ENCODE assay signal across 13 mouse cellular contexts in the genomic region with DNA sequence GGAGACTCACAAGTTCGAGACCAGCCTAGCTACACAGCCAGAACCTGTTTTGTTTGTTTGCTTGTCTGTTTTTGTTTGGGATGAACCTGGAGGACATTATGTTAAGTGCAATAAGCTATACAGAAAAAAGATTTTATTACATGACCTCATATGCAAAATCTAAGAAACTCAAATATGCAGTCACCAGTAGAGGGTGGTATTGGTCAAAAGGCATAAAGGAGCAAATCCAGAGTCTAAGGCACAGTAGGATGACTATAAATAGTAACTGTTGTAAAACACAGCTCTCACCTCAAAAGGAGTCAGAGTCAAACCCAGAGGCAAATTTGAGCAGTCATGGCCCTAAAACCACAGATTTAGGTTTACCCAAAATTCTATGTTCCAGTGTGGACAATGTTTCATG. TPM values are rescaled to one million over a fixed set of nuclear protein-coding genes. Genes with fewer than 3 reads are reported as not detected.
DNase-seq lines count a peak whose midpoint lies in the region; ATAC-seq and TF ChIP-seq lines count a peak whose summit lies in the region.
"Had no signal": no experiment of that assay in that cellular context is flagged by ENCODE, and none has a peak within 500 bp of the region (broad histone marks: within the 10 kb centered on the region; RNA-seq: fewer than 3 reads in every experiment).

No protein-coding gene starts in this region.

- peaks cover 13% of the 10 kb centered on the region; the same call in 1 of the 2 replicates for H3K4me1 ChIP-seq in heart, embryonic 10.5 days
- no peaks in the 10 kb centered on the region for H3K4me1 ChIP-seq in thymus, adult 2 months (replicated peaks; ENCODE audit: control insufficient read depth, insufficient read depth, low read length)
- peaks cover 7% of the 10 kb centered on the region; the same call in 1 of the 2 replicates for H3K4me1 ChIP-seq in hindbrain, embryonic 12.5 days

- peaks cover 6% of the 10 kb centered on the region; the same call in 1 of the 2 replicates for H3K27me3 ChIP-seq in heart, embryonic 10.5 days (ENCODE audit: insufficient read depth, poor library complexity, severe bottlenecking)
- no peaks in the 10 kb centered on the region for H3K27me3 ChIP-seq in thymus, adult 2 months (ENCODE audit: control insufficient read depth, insufficient read depth, low read length)
- no peaks in the 10 kb centered on the region for H3K27me3 ChIP-seq in hindbrain, embryonic 12.5 days
- H3K27me3 ChIP-seq: kidney, embryonic 15.5 days; limb, embryonic 12.5 days had no signal

- no peak overlapping the region for H3K9ac ChIP-seq in hindbrain, embryonic 12.5 days
- H3K9ac ChIP-seq: kidney, embryonic 15.5 days; limb, embryonic 12.5 days had no signal

- no peak overlapping the region for H3K4me3 ChIP-seq in heart, embryonic 10.5 days
- no peak overlapping the region for H3K4me3 ChIP-seq in thymus, adult 2 months (ENCODE audit: control insufficient read depth, insufficient read depth, low read length)
- no peak overlapping the region for H3K4me3 ChIP-seq in hindbrain, embryonic 12.5 days
- H3K4me3 ChIP-seq: kidney, embryonic 15.5 days; limb, embryonic 12.5 days; myocyte had no signal

- 87% methylated on average over 1 of the region's 1 CpGs for WGBS in heart, embryonic 10.5 days
- WGBS in thymus, adult 2 months = 94% methylated on average over 1 of the region's 1 CpGs
- 95% methylated on average over 1 of the region's 1 CpGs for WGBS in hindbrain, embryonic 12.5 days

- peak; percentile 19 for DNase-seq in heart, adult 11 months
- no peak for DNase-seq in heart, embryonic 10.5 days (ENCODE audit: low spot score)
- DNase-seq in thymus, adult 2 months = peak; percentile 3
- no peak for DNase-seq in thymus, postnatal 4 days
- DNase-seq in c-Kit-positive CD71-positive TER-119-negative erythroid progenitor cells, embryonic 14.5 days (ENCODE audit: low read depth) = peak; percentile 51
- peak; percentile 4 for DNase-seq in skeletal muscle tissue, adult 2 months (ENCODE audit: low read depth, low spot score)
- no peak for DNase-seq in adrenal gland, adult 18-20 months (ENCODE audit: low spot score in 2 of 2)
- DNase-seq: cerebellum, postnatal 36 days had no signal

- no peak overlapping the region for H3K4me2 ChIP-seq in hindbrain, embryonic 12.5 days (replicated peaks)
- H3K4me2 ChIP-seq: kidney, embryonic 15.5 days; limb, embryonic 12.5 days had no signal

- ATAC-seq in hindbrain, embryonic 12.5 days (ENCODE audit: low FRiP score) = no peak

- TF ChIP-seq POLR2A in thymus, adult 2 months (IDR thresholded peaks at IDR 0.05; ENCODE audit: control insufficient read depth, extremely low read depth, insufficient read depth, low read length, poor library complexity) = no peak

- no peak overlapping the region for H3K27ac ChIP-seq in heart, embryonic 10.5 days
- H3K27ac ChIP-seq in thymus, adult 2 months (ENCODE audit: control insufficient read depth, insufficient read depth, low read length) = no peak overlapping the region
- no peak overlapping the region for H3K27ac ChIP-seq in hindbrain, embryonic 12.5 days
- H3K27ac ChIP-seq: kidney, embryonic 15.5 days; limb, embryonic 12.5 days had no signal

- TF ChIP-seq CTCF in thymus, adult 2 months (IDR thresholded peaks at IDR 0.05; ENCODE audit: borderline replicate concordance, control insufficient read depth, extremely low read depth, insufficient read depth, low read length, poor library complexity) = no peak

- H3K36me3 ChIP-seq in heart, embryonic 10.5 days = no peaks in the 10 kb centered on the region
- no peaks in the 10 kb centered on the region for H3K36me3 ChIP-seq in thymus, adult 2 months (ENCODE audit: control insufficient read depth, insufficient read depth, low read length)
- H3K36me3 ChIP-seq in hindbrain, embryonic 12.5 days = no peaks in the 10 kb centered on the region
- H3K36me3 ChIP-seq: kidney, embryonic 15.5 days; limb, embryonic 12.5 days had no signal

- H3K9me3 ChIP-seq in heart, embryonic 10.5 days = no peaks in the 10 kb centered on the region
- H3K9me3 ChIP-seq in hindbrain, embryonic 12.5 days (replicated peaks) = no peaks in the 10 kb centered on the region
- H3K9me3 ChIP-seq: kidney, embryonic 15.5 days; limb, embryonic 12.5 days had no signal

RNA-seq across cellular contexts. Expression of a gene that starts 1.6 kb away (rescaled TPM):
- polyA plus RNA-seq in heart, embryonic 10.5 days (2016; fragmentation: Nextera tagmentation; extraction: Ambion mirVana) = not detected in 2 replicates
- not detected in 2 replicates for polyA plus RNA-seq in thymus, adult 2 months (2012; rRNA removed)
- not detected in 2 replicates for polyA plus RNA-seq in hindbrain, embryonic 12.5 days (2016; fragmentation: Nextera tagmentation; extraction: Ambion mirVana)
- total RNA-seq in adrenal gland, adult 18-20 months (2021) = not detected
- total RNA-seq: heart, adult 18-20 months had no signal
- polyA plus RNA-seq: kidney, embryonic 15.5 days; limb, embryonic 12.5 days; myocyte had no signal

RNA-seq across cellular contexts. Expression of a gene that starts 2.9 kb away (rescaled TPM):
- polyA plus RNA-seq in heart, embryonic 10.5 days (2016; fragmentation: Nextera tagmentation; extraction: Ambion mirVana) = 27.8 and 27.9 TPM in 2 replicates
- polyA plus RNA-seq in thymus, adult 2 months (2012; rRNA removed) = 7.6 and 11.5 TPM in 2 replicates
- polyA plus RNA-seq in hindbrain, embryonic 12.5 days (2016; fragmentation: Nextera tagmentation; extraction: Ambion mirVana) = 19.9 and 21.9 TPM in 2 replicates
- total RNA-seq in adrenal gland, adult 18-20 months (2021) = 1 to 10 TPM; 2.5 to 3.0 TPM

Comparison
In these comparisons a context has a peak if more than half of its experiments do, and no peak if none do; other contexts are left out.
1. DNase-seq: peak in heart, adult 11 months (single experiment), thymus, adult 2 months (single experiment), c-Kit-positive CD71-positive TER-119-negative erythroid progenitor cells, embryonic 14.5 days (single experiment) and skeletal muscle tissue, adult 2 months (single experiment); none in heart, embryonic 10.5 days (single experiment), thymus, postnatal 4 days (single experiment) and adrenal gland, adult 18-20 months (0 of 2).